Mouse (Mus musculus) cerebellum, adult 2 months (tissue): ENCODE measurements around the gene Bend5. TPM values are rescaled to one million over a fixed set of nuclear protein-coding genes. Genes with fewer than 3 reads are reported as not detected.

Source experiments
- DNase-seq, 2 experiments: peaks; one replicate each; pipeline ENCODE4 v3.0.0; 2021
- H3K27ac ChIP-seq: fragments of 200-500 bp; 2 replicates; pipeline ENCODE4 v1.5.1; 2012; ENCODE audit warnings: low read length, control low read depth, inconsistent platforms; ENCODE audit not compliant: insufficient read depth
- H3K27me3 ChIP-seq: fragments of 200-500 bp; 2 replicates; pipeline ENCODE4 v1.6.1; 2012; ENCODE audit warnings: inconsistent platforms, mild to moderate bottlenecking, low read length, moderate library complexity; ENCODE audit not compliant: control insufficient read depth, insufficient read depth
- H3K4me1 ChIP-seq: fragments of 200-500 bp; 2 replicates; pipeline ENCODE4 v1.6.1; 2011; ENCODE audit warnings: low read length; ENCODE audit not compliant: control insufficient read depth, insufficient read depth
- H3K4me3 ChIP-seq: fragments of 200-500 bp; replicated peaks from 2 replicates; pipeline ENCODE3; 2011; ENCODE audit warnings: mild to moderate bottlenecking, low read depth, low read length, control low read depth; ENCODE audit not compliant: insufficient read depth
- CTCF ChIP-seq: fragments of 200-500 bp; IDR thresholded peaks from 2 replicates; pipeline ENCODE4 v1.5.1; 2011; ENCODE audit warnings: low read depth, mild to moderate bottlenecking, control low read depth, low read length, moderate library complexity, borderline replicate concordance; ENCODE audit not compliant: insufficient read depth
- POLR2A ChIP-seq: fragments of 200-500 bp; IDR thresholded peaks from 2 replicates; pipeline ENCODE4 v1.6.1; 2011; ENCODE audit warnings: low read length, control low read depth, borderline replicate concordance; ENCODE audit not compliant: insufficient read depth
- WGBS: fragments of 180-500 bp; shearing (Covaris S2); methylation state at CpG from one replicate; pipeline ENCODE4 v1.1.7; 2018; 5-methylcytosine and 5-hydroxymethylcytosine counted together
- polyA plus RNA-seq: library from polyadenylated mRNA; depleted of rRNA; stranded (reverse); fragments of >200 nt; gene quantifications from 2 replicates; pipeline ENCODE4 v1.2.3, GENCODE M21; 2012

The Bend5 gene
- polyA plus RNA-seq, 1 experiment, result 5.2 TPM

DNA sequence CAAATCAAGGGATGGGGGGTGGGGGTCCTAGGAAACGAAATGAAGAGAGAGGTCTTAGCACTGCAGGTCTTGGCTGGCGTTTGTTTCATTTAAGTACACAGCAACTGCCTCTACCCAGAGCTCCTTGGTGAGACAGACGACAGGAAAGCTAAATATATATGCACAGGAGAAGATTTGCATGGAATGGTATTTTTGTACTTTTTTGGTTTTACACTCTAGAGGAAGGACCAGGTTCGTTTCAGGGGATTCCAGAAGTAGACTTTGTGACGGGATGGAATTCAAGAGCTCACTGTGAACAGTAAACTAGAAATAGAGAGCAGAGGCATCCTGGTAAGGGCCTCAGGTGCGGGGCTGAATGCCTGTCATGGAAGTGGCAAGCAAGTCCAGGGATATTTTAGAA lies 7.0 kb downstream of the Bend5 start:
- Histone ChIP-seq H3K4me1 (no peaks in the 10 kb centered on the region), H3K4me3 (no peak overlapping the region), H3K27ac (no peak overlapping the region), H3K27me3 (no peaks in the 10 kb centered on the region; the same call in 1 of the 2 replicates)
- TF ChIP-seq POLR2A (no peak), CTCF (no peak)
- DNase-seq, result no peak
- WGBS, result 83% methylated on average over 6 of the region's 6 CpGs

DNA sequence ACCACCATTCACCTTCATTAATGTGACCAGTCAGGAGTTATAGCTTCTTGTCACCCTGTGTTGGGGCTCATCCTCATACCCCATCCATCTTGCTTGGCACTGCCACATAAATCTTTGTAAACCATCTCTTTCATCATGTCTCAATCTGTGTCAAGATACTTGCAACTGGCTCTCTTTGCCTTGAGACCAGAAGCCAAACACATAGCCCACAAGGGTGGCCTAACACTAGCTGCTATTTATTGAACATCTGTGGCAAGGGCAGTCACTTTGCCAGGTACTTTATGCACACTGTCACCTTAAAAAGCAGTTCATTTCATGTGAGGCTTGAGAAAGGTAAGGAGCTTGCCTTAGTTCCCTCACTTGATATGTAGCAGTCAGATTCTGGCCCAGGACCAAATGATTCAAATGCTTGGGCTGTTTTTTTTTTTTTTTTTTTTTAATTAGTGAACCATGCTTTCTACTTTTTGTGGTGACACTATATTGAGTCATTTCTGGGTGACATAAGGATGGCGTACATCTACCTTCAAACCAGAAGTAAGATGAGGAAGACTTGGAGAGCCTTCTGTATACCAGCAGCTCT lies 9.7 kb downstream of the Bend5 start:
- 91% methylated on average over 1 of the region's 1 CpGs for WGBS
- H3K27me3 ChIP-seq, result no peaks in the 10 kb centered on the region
- H3K27ac ChIP-seq, result no peak overlapping the region
- DNase-seq, result no peak
- H3K4me1 ChIP-seq, result no peaks in the 10 kb centered on the region
- no peak overlapping the region for H3K4me3 ChIP-seq
- TF ChIP-seq CTCF (no peak), POLR2A (no peak)

- no peak for DNase-seq
- H3K27me3 ChIP-seq, result no peaks in the 10 kb centered on the region
- H3K4me3 ChIP-seq, result no peak overlapping the region
- TF ChIP-seq CTCF (no peak), POLR2A (no peak)
- no peaks in the 10 kb centered on the region for H3K4me1 ChIP-seq
- no peak overlapping the region for H3K27ac ChIP-seq
- 55% methylated on average over 6 of the region's 6 CpGs for WGBS
Observed at GRCm38 (mm10) chr4:111425170-111425569, 10.4 kb downstream of the Bend5 start.

GRCm38 (mm10) chr4:111431186-111431585 lies 16.4 kb downstream of the Bend5 start:
- H3K27ac ChIP-seq, result no peak overlapping the region
- no peak overlapping the region for H3K4me3 ChIP-seq
- 51% methylated on average over 2 of the region's 2 CpGs for WGBS
- no peak for DNase-seq
- no peaks in the 10 kb centered on the region for H3K27me3 ChIP-seq
- no peak for TF ChIP-seq CTCF
- no peaks in the 10 kb centered on the region for H3K4me1 ChIP-seq

- H3K4me1 ChIP-seq, result no peaks in the 10 kb centered on the region
- 68% methylated on average over 5 of the region's 5 CpGs for WGBS
Observed at GRCm38 (mm10) chr4:111432013-111432412, 17.2 kb downstream of the Bend5 start.

GRCm38 (mm10) chr4:111432417-111432816 lies 17.6 kb downstream of the Bend5 start:
- no peak overlapping the region for H3K27ac ChIP-seq
- H3K27me3 ChIP-seq, result no peaks in the 10 kb centered on the region
- WGBS, result 84% methylated on average over 5 of the region's 5 CpGs
- no peak for TF ChIP-seq POLR2A
- no peak for TF ChIP-seq CTCF
- no peak overlapping the region for H3K4me3 ChIP-seq
- H3K4me1 ChIP-seq, result no peaks in the 10 kb centered on the region
- no peak for DNase-seq

More at GRCm38 (mm10) chr4:111432013-111432412, 17.2 kb downstream of the Bend5 start:
- TF ChIP-seq POLR2A, result no peak
- no peak for TF ChIP-seq CTCF
- DNase-seq, result no peak
- H3K27ac ChIP-seq, result no peak overlapping the region
- H3K4me3 ChIP-seq, result no peak overlapping the region
- no peaks in the 10 kb centered on the region for H3K27me3 ChIP-seq

DNA sequence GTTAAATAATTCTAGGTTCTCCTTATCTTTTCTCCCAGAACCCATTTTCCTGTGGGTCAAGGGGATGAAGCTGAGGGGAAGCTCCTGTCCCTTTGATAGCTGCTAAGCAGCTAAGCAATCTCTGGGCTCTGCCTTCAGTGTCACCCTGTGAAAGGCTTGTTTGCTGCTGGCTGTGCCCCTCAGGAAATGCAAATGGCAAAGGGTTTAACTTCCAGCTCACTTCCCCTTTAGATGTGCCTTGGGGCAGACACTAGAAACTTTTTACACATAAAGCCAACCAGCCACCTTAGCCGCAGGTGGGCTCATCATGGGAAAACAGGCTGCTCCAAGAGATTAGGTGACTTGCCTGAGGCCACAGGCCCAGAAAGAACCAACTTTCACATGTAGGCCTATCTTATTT lies 26.9 kb downstream of the Bend5 start:
- TF ChIP-seq CTCF (no peak), POLR2A (no peak)
- no peaks in the 10 kb centered on the region for H3K4me1 ChIP-seq
- H3K27ac ChIP-seq, result no peak overlapping the region
- H3K27me3 ChIP-seq, result no peaks in the 10 kb centered on the region
- H3K4me3 ChIP-seq, result no peak overlapping the region
- 89% methylated on average over 1 of the region's 1 CpGs for WGBS
- no peak for DNase-seq

DNA sequence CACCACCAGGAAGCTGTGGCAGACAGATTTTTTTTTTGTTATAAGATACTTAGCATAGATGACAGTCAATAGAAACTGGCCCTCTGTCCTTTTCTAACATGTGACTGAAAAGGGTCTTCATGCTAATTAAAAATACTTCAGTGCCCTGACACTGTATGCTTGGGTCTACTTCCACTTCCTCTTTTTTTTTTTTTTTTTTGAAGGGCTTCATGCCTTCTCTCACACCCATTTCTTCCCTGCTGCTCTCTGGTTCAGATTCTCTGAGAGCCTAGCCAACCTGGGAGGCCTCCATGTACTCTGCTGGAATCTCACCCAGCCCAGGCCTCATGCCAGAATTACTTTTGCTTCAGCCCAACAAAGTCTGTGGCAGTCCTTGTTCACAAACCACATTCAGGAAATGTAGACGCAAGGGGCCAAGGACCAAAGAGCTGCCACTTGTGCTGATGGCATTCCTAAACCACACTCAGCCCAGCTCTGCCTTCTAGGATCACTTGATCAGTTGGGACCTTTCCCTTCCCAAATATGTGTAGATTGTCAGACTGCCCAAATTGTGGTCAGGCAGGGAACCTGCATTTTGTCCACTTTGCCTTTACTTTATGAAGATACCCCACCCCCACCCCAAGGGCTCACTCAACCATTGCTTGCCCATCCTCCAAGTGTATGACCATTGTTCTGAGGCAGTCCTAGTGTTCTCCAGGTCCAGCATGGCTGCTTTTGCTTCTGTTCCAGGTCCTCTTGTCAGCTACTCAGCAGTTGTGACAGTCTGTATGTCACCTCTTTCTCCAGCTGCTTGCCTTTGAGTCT lies 27.8 kb downstream of the Bend5 start:
- WGBS, result 13% methylated on average over 1 of the region's 1 CpGs
- peak; percentile 7 to 14 for DNase-seq
- no peak overlapping the region for H3K27ac ChIP-seq
- TF ChIP-seq POLR2A (no peak), CTCF (no peak)
- no peak overlapping the region for H3K4me3 ChIP-seq
- no peaks in the 10 kb centered on the region for H3K27me3 ChIP-seq
- no peaks in the 10 kb centered on the region for H3K4me1 ChIP-seq
